Mouse (Mus musculus) testis, adult 2 months (tissue): ENCODE data around the gene Glt8d2. TPM values are rescaled to one million over a fixed set of nuclear protein-coding genes. Genes with fewer than 3 reads are reported as not detected.

Experiments used
- H3K27ac ChIP-seq: fragments of 200-500 bp; 2 replicates; pipeline ENCODE4 v1.5.1; 2012; ENCODE audit warnings: low read depth, low read length; ENCODE audit not compliant: control insufficient read depth, insufficient read depth
- H3K27me3 ChIP-seq: fragments of 200-500 bp; 2 replicates; pipeline ENCODE4 v1.6.1; 2012; ENCODE audit warnings: mild to moderate bottlenecking, low read length, moderate library complexity; ENCODE audit not compliant: control insufficient read depth, insufficient read depth
- H3K36me3 ChIP-seq: fragments of 200-500 bp; 2 replicates; pipeline ENCODE4 v1.6.1; 2012; ENCODE audit warnings: mild to moderate bottlenecking, low read length; ENCODE audit not compliant: control insufficient read depth, insufficient read depth
- H3K4me1 ChIP-seq: fragments of 200-500 bp; 2 replicates; pipeline ENCODE4 v1.6.1; 2012; ENCODE audit warnings: low read length; ENCODE audit not compliant: control insufficient read depth, insufficient read depth
- H3K4me3 ChIP-seq: fragments of 200-500 bp; 2 replicates; pipeline ENCODE4 v1.5.1; 2012; ENCODE audit warnings: low read depth, mild to moderate bottlenecking, low read length, moderate library complexity, mixed read lengths; ENCODE audit not compliant: control insufficient read depth
- CTCF ChIP-seq: fragments of 200-500 bp; IDR thresholded peaks from 2 replicates; pipeline ENCODE4 v1.5.1; 2012; ENCODE audit warnings: low read depth, mild to moderate bottlenecking, inconsistent platforms, low read length, moderate library complexity; ENCODE audit not compliant: control insufficient read depth, insufficient read depth, insufficient replicate concordance
- POLR2A ChIP-seq: fragments of 200-500 bp; IDR thresholded peaks from 2 replicates; pipeline ENCODE4 v1.6.1; 2012; ENCODE audit warnings: low read depth, mild to moderate bottlenecking, inconsistent platforms, low read length, moderate library complexity; ENCODE audit not compliant: control insufficient read depth
- polyA plus RNA-seq: library from polyadenylated mRNA; depleted of rRNA; stranded (reverse); fragments of >200 nt; gene quantifications from 2 replicates; pipeline ENCODE4 v1.2.3, GENCODE M21; 2012

Glt8d2 gene
- polyA plus RNA-seq, 1 experiment = 7.2 TPM

DNA sequence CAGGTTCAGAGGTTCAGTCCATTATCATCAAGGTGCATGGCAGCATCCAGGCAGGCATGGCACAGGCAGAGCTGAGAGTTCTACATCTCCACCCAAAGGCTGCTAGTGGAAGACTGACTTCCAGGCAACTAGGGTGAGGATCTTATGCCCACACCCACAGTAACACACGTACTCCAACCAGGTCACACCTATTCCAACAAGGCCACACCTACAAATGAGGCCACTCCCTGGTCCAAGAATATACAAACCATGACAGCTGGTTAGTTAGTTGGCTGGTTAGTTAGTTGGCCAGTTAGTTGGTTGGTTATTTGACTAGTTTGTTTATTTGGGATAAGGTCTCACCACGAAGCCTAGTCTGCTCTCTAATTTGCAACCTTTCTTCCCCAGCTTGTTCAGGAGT lies 27.2 kb downstream of the Glt8d2 start:
- TF ChIP-seq CTCF (no peak), POLR2A (no peak)

GRCm38 (mm10) chr10:82662267-82662990 lies 28.0 kb downstream of the Glt8d2 start:
- Histone ChIP-seq H3K4me3 (no peak overlapping the region), H3K27ac (no peak overlapping the region), H3K36me3 (no peaks in the 10 kb centered on the region), H3K27me3 (no peaks in the 10 kb centered on the region), H3K4me1 (no peaks in the 10 kb centered on the region)
- no peak for TF ChIP-seq POLR2A
- no peak for TF ChIP-seq CTCF

More for the DNA sequence above, 27.2 kb downstream of the Glt8d2 start:
- Histone ChIP-seq H3K4me3 (no peak overlapping the region), H3K4me1 (no peaks in the 10 kb centered on the region), H3K27ac (no peak overlapping the region), H3K27me3 (no peaks in the 10 kb centered on the region), H3K36me3 (no peaks in the 10 kb centered on the region)

GRCm38 (mm10) chr10:82661820-82662219 lies 28.6 kb downstream of the Glt8d2 start:
- TF ChIP-seq POLR2A (no peak), CTCF (no peak)
- no peak overlapping the region for H3K4me3 ChIP-seq
- no peak overlapping the region for H3K27ac ChIP-seq
- H3K27me3 ChIP-seq = no peaks in the 10 kb centered on the region
- H3K36me3 ChIP-seq = no peaks in the 10 kb centered on the region
- no peaks in the 10 kb centered on the region for H3K4me1 ChIP-seq

GRCm38 (mm10) chr10:82654581-82654980 lies 35.9 kb downstream of the Glt8d2 start:
- Histone ChIP-seq H3K27me3 (no peaks in the 10 kb centered on the region), H3K4me3 (no peak overlapping the region), H3K4me1 (no peaks in the 10 kb centered on the region), H3K27ac (no peak overlapping the region), H3K36me3 (no peaks in the 10 kb centered on the region)
- no peak for TF ChIP-seq POLR2A
- TF ChIP-seq CTCF = no peak

DNA sequence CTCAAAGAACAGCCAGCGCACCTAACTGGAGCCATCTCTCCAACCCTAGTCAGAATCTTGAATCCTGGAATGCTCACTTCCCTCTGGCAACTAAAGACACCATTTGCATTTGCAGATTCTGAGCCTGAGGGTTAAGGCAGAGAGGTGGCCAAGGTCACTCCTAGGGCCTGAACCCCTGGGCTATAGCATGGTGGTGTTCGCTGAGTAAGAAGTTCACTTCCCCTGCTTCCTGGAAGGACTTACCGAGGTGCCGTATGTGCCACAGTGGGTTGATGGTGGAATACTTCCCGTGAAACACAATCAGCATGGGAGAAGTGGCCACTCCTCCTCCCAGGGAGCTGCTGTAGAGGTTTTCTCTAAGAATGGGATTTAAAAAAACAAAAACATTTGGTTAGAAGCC lies 37.8 kb downstream of the Glt8d2 start:
- H3K4me3 ChIP-seq = no peak overlapping the region
- H3K36me3 ChIP-seq = no peaks in the 10 kb centered on the region
- H3K27ac ChIP-seq = no peak overlapping the region
- H3K27me3 ChIP-seq = no peaks in the 10 kb centered on the region
- no peaks in the 10 kb centered on the region for H3K4me1 ChIP-seq
- TF ChIP-seq POLR2A (no peak), CTCF (no peak)

- Histone ChIP-seq H3K27ac (no peak overlapping the region), H3K27me3 (no peaks in the 10 kb centered on the region), H3K4me1 (no peaks in the 10 kb centered on the region), H3K36me3 (no peaks in the 10 kb centered on the region), H3K4me3 (no peak overlapping the region)
- TF ChIP-seq CTCF (no peak), POLR2A (no peak)
Observed at GRCm38 (mm10) chr10:82651221-82651620, 39.2 kb downstream of the Glt8d2 start.

DNA sequence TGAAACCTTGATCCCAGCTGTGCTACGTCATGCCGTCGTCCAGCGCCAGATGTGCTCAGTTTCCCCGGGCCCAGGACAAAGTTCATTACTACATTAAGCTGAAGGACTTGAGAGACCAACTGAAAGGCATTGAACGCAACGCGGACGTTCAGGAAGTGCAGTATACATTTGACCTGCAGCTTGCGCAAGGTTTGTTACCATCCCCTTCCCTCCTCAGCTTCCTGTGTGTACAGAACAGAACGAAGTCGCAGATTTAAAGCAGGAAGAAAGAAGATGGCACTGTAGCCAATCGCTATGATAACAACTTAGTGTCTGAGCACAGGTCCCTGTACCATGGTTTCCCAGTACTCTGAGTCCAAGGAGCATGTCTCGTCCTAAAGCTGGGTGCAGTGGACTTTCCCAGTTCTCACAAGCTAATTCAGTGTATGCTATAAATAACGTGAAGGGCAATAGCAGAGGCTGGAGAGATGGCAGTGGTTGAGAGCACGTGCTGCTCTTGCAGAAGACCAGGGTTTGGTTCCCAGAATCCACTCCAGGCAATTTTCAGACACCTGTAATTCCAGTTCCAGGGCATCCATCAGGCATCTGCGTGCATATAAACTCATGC lies 43.1 kb downstream of the Glt8d2 start:
- no peak for TF ChIP-seq CTCF
- no peak for TF ChIP-seq POLR2A
- H3K27ac ChIP-seq = no peak overlapping the region
- no peaks in the 10 kb centered on the region; the same call in none of the 2 replicates for H3K36me3 ChIP-seq
- H3K27me3 ChIP-seq = no peaks in the 10 kb centered on the region
- no peak overlapping the region for H3K4me3 ChIP-seq
- peaks cover 2% of the 10 kb centered on the region; the same call in 1 of the 2 replicates for H3K4me1 ChIP-seq
